Comparison of ENCODE assay signal across 1 mouse cellular context in the genomic region with DNA sequence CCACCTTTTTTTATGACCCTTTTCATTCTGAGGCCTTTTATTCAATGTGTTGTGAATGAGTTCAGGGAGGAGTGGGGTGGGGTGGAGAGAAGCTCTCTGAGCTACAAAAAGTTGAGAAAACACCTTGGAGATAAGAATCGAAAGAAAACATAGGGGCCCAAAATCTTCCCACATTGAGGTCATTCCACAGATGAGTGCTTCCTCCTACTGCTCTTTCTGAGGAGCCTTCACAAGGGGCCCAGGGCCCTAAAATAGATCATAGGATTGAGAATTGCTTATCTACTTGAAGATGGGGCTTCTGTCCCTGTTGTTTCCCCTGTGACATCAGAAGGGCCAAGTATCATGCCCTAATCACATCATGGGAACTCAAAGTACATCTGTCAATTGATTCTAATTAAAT.
TF ChIP-seq lines count a peak whose summit lies in the region.

No protein-coding gene starts in this region.

TF ChIP-seq in CH12.LX, 34 proteins besides CTCF, POLR2A, EP300 and RAD21 (continued from another document):
- TF ChIP-seq NELFE (IDR thresholded peaks at IDR 0.05; ENCODE audit: low read depth, low read length) (no peak), ETS1 (conservative IDR thresholded peaks at IDR 0.05; ENCODE audit: low read depth, low read length) (peak; percentile 86), BHLHE40 (IDR thresholded peaks at IDR 0.05; ENCODE audit: low read depth, low read length) (peak; percentile 58), USF2 (conservative IDR thresholded peaks at IDR 0.05; ENCODE audit: low read depth, low read length) (no peak), KAT2A (IDR thresholded peaks at IDR 0.05; ENCODE audit: insufficient replicate concordance, low read length) (no peak)
